Mouse (Mus musculus) intestine, embryonic 16.5 days (tissue): ENCODE measurements at regions not wholly inside any gene's neighbourhood (a gene's known extent, or its start where the extent isn't known, plus 50 kb on each side); places are given as distances from the start of the nearest gene placed in this dataset.
A peak's percentile ranks its signal among the peaks of the same experiment; 100 is the strongest.
"Not testable (repeated sequence)": the region's sequence is repeated elsewhere in the genome, so short reads cannot be mapped to it uniquely, and the experiment has no call there.

ENCODE experiments used
- ATAC-seq: fragments of 200-750 bp; cut with Nextera tagmentation; 2 replicates; pipeline ENCODE4 v1.8.0; 2017; ENCODE audit warnings: moderate TSS enrichment, moderate library complexity
- H3K27ac ChIP-seq: fragments of 300-500 bp; sonication (generic); 2 replicates; pipeline ENCODE4 v1.5.1; 2014; ENCODE audit warnings: mild to moderate bottlenecking, low read length
- H3K27me3 ChIP-seq: fragments of 300-500 bp; sonication (generic); replicated peaks from 2 replicates; pipeline ENCODE4 v1.6.1; 2014; ENCODE audit warnings: low read length, control low read depth, mixed read lengths; ENCODE audit not compliant: control insufficient read depth, insufficient read depth
- H3K36me3 ChIP-seq: fragments of 300-500 bp; sonication (generic); 2 replicates; pipeline ENCODE4 v1.6.1; 2014; ENCODE audit warnings: low read length, control low read depth; ENCODE audit not compliant: control insufficient read depth, insufficient read depth
- H3K4me1 ChIP-seq: fragments of 300-500 bp; sonication (generic); 2 replicates; pipeline ENCODE4 v1.6.1; 2014; ENCODE audit warnings: low read length, control low read depth, mixed read lengths; ENCODE audit not compliant: control insufficient read depth, insufficient read depth
- H3K4me2 ChIP-seq: fragments of 300-500 bp; sonication (generic); 2 replicates; pipeline ENCODE4 v1.6.1; 2014; ENCODE audit warnings: low read depth, low read length, control low read depth
- H3K4me3 ChIP-seq: fragments of 300-500 bp; sonication (generic); 2 replicates; pipeline ENCODE4 v1.5.1; 2014; ENCODE audit warnings: mild to moderate bottlenecking, low read length
- H3K9ac ChIP-seq: fragments of 300-500 bp; sonication (generic); 2 replicates; pipeline ENCODE4 v1.6.1; 2014; ENCODE audit warnings: low read depth, low read length
- H3K9me3 ChIP-seq: fragments of 300-500 bp; sonication (generic); 2 replicates; pipeline ENCODE4 v1.6.1; 2016; ENCODE audit warnings: low read length, control low read depth; ENCODE audit not compliant: control insufficient read depth
- WGBS: fragments of 180-500 bp; shearing (Covaris S2); extraction: QIAGEN DNeasy Blood & Tissue Kit; methylation state at CpG from one replicate; pipeline ENCODE4 v1.1.7; 2014; 5-methylcytosine and 5-hydroxymethylcytosine counted together

GRCm38 (mm10) chr7:137675381-137675780, 238.0 kb downstream of the Glrx3 start:
- Histone ChIP-seq H3K4me3 (no peak overlapping the region), H3K9me3 (no peaks in the 10 kb centered on the region), H3K4me2 (no peak overlapping the region), H3K4me1 (no peaks in the 10 kb centered on the region), H3K27me3 (no peaks in the 10 kb centered on the region), H3K27ac (no peak overlapping the region), H3K36me3 (no peaks in the 10 kb centered on the region), H3K9ac (no peak overlapping the region)
- 87% methylated on average over 5 of the region's 5 CpGs for WGBS
- no peak for ATAC-seq

GRCm38 (mm10) chr7:137684826-137685225, 247.4 kb downstream of the Glrx3 start:
- Histone ChIP-seq H3K9me3 (no peaks in the 10 kb centered on the region), H3K4me1 (no peaks in the 10 kb centered on the region), H3K36me3 (no peaks in the 10 kb centered on the region), H3K27ac (no peak overlapping the region), H3K27me3 (no peaks in the 10 kb centered on the region), H3K4me2 (no peak overlapping the region), H3K9ac (no peak overlapping the region), H3K4me3 (no peak overlapping the region)
- no peak for ATAC-seq
- WGBS = 62% methylated on average over 6 of the region's 6 CpGs

GRCm38 (mm10) chr7:137685320-137685719, 247.9 kb downstream of the Glrx3 start:
- Histone ChIP-seq H3K4me3 (no peak overlapping the region), H3K9me3 (no peaks in the 10 kb centered on the region), H3K9ac (no peak overlapping the region), H3K4me1 (no peaks in the 10 kb centered on the region), H3K4me2 (no peak overlapping the region), H3K27ac (no peak overlapping the region), H3K27me3 (no peaks in the 10 kb centered on the region), H3K36me3 (no peaks in the 10 kb centered on the region)
- 36% methylated on average over 6 of the region's 6 CpGs for WGBS
- ATAC-seq = no peak

GRCm38 (mm10) chr7:137696831-137697230, 259.4 kb downstream of the Glrx3 start:
- Histone ChIP-seq H3K4me1 (no peaks in the 10 kb centered on the region), H3K36me3 (no peaks in the 10 kb centered on the region), H3K27ac (no peak overlapping the region), H3K4me2 (no peak overlapping the region), H3K27me3 (no peaks in the 10 kb centered on the region), H3K9ac (no peak overlapping the region), H3K9me3 (no peaks in the 10 kb centered on the region), H3K4me3 (no peak overlapping the region)
- ATAC-seq = no peak
- 71% methylated on average over 5 of the region's 5 CpGs for WGBS

- not testable (repeated sequence) for H3K9ac ChIP-seq, H3K36me3 ChIP-seq, H3K9me3 ChIP-seq, H3K27me3 ChIP-seq, H3K27ac ChIP-seq, H3K4me1 ChIP-seq, H3K4me3 ChIP-seq, H3K4me2 ChIP-seq
- peak; percentile 90 for ATAC-seq
- 45% methylated on average over 6 of the region's 6 CpGs for WGBS
Measured at GRCm38 (mm10) chr7:137698501-137698900, 261.1 kb downstream of the Glrx3 start.

- H3K4me1 ChIP-seq = no peaks in the 10 kb centered on the region
- H3K36me3 ChIP-seq = no peaks in the 10 kb centered on the region
- no peaks in the 10 kb centered on the region for H3K27me3 ChIP-seq
- no peak overlapping the region for H3K27ac ChIP-seq
- no peak overlapping the region for H3K4me2 ChIP-seq
- no peaks in the 10 kb centered on the region for H3K9me3 ChIP-seq
- no peak overlapping the region for H3K4me3 ChIP-seq
- 54% methylated on average over 9 of the region's 9 CpGs for WGBS
- ATAC-seq = no peak
- H3K9ac ChIP-seq = no peak overlapping the region
Measured at GRCm38 (mm10) chr7:137712862-137713261, 275.4 kb downstream of the Glrx3 start.

- Histone ChIP-seq H3K9me3 (no peaks in the 10 kb centered on the region), H3K4me2 (no peak overlapping the region), H3K36me3 (no peaks in the 10 kb centered on the region), H3K27ac (no peak overlapping the region), H3K9ac (no peak overlapping the region), H3K27me3 (no peaks in the 10 kb centered on the region), H3K4me1 (no peaks in the 10 kb centered on the region), H3K4me3 (no peak overlapping the region)
- WGBS = 78% methylated on average over 3 of the region's 3 CpGs
- no peak for ATAC-seq
Measured at GRCm38 (mm10) chr7:137713856-137714255, 276.4 kb downstream of the Glrx3 start.

GRCm38 (mm10) chr7:137714318-137714962, 277.0 kb downstream of the Glrx3 start:
- H3K27me3 ChIP-seq = no peaks in the 10 kb centered on the region
- no peak for ATAC-seq
- WGBS = 40% methylated on average over 12 of the region's 12 CpGs

GRCm38 (mm10) chr7:137715126-137715900, 277.9 kb downstream of the Glrx3 start:
- no peaks in the 10 kb centered on the region for H3K36me3 ChIP-seq
- no peak overlapping the region for H3K27ac ChIP-seq
- ATAC-seq = no peak
- 71% methylated on average over 6 of the region's 6 CpGs for WGBS
- H3K9me3 ChIP-seq = no peaks in the 10 kb centered on the region
- H3K4me1 ChIP-seq = no peaks in the 10 kb centered on the region
- H3K4me2 ChIP-seq = no peak overlapping the region
- H3K9ac ChIP-seq = no peak overlapping the region
- no peaks in the 10 kb centered on the region for H3K27me3 ChIP-seq
- H3K4me3 ChIP-seq = no peak overlapping the region

More at GRCm38 (mm10) chr7:137714318-137714962, 277.0 kb downstream of the Glrx3 start:
- H3K9me3 ChIP-seq = no peaks in the 10 kb centered on the region
- H3K4me1 ChIP-seq = no peaks in the 10 kb centered on the region
- no peaks in the 10 kb centered on the region for H3K36me3 ChIP-seq
- no peak overlapping the region for H3K4me3 ChIP-seq
- H3K4me2 ChIP-seq = no peak overlapping the region
- H3K9ac ChIP-seq = no peak overlapping the region
- H3K27ac ChIP-seq = no peak overlapping the region
